Mouse (Mus musculus) C2C12 (cell line): ENCODE measurements around the gene Tbck.

Source experiments
- FOSL1 ChIP-seq: IDR thresholded peaks from one replicate; pipeline ENCODE4 v1.8.0; 2011; ENCODE audit warnings: mild to moderate bottlenecking, low read length; ENCODE audit not compliant: poor library complexity, insufficient read depth, severe bottlenecking
- MAX ChIP-seq: IDR thresholded peaks from one replicate; pipeline ENCODE4 v1.6.1; 2011; ENCODE audit warnings: mild to moderate bottlenecking, control low read depth

DNA sequence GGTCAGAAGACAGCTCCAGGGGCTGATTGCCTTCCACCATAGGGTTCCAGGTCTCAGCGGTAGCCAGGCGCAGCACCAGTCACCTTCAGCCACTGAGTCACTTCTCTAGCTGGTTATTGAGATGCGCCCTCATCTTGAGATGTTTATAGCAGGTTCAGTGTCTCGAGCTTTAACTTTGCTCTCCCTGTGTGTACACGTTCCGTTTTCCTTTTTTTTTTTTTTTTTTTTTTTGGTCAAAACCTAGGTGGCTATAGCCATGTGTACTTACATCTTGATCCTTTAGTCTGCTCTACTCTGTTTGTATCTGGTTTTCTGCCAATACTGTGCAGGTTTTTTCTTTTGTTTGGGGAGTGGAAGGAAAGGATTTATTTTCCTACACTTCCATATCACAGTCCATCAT is 100.8 kb downstream of the Tbck start:
- no peak for TF ChIP-seq MAX
- TF ChIP-seq FOSL1: no peak
